Mouse (Mus musculus): ENCODE measurements around the gene Usp49.
"Not testable (repeated sequence)": the region's sequence is repeated elsewhere in the genome, so short reads cannot be mapped to it uniquely, and the experiment has no call there.

The Usp49 gene

DNA sequence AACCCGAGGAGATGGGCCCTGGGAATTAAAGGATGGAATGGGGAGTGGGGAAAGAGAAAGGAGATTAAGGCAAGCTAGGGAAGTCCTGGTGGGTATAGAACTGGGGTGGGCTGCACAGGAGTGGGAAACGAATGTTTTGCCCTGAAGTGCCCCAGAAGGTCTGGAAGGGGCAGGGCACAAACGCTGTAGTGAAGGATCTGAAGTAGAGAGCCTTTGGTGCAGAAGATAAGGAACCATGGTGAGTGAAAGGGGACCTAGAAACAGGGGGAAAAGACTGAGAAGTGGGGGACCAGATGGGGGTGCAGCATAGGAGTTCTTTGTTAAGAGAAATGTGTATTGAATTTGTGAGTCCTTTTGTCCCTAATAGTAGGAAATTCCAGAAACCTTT lies at the start of gene Usp49:
Gene Usp49 (plus strand): TSS at position 13 of the 388 bp plus-strand sequence.
- DNase-seq, result no peak

DNA sequence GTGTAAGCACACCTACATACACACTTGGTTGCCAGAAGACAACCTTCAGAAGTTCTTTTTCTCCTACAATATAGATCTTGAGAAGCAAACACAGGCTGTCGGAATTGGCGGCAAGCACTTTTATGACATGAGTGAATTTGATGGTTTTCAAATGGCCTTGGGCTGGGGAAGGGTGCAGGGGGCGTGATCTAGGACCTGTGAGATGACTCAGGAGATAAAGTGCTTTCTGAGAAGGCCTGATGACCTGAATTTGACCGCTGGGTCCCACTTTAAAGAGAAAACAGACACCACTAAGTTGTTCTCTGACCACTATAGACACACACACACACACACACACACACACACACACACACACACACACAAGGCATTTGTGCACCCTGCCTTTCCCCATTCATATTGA lies 49.5 kb upstream of the Usp49 start:
- no peak for DNase-seq

DNA sequence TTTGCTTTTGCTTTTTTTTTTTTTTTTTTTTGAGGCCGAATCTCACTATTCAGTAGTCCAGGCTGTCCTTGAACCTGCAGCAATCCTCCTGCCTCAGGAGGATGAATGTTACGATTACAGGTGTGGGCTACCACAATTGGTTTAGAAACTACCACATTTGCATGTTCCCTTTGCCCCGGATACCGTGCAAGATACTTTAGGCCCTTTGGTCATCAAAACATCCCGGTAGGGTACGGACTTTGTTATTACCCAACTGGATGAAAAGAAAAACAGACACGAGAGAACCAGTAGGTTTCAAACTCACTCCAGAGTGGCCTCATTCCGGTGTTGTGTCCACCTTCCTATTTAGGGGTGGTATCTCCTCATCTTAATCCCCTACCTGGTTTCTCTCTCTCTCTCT lies 42.0 kb upstream of the Usp49 start:
- no peak for DNase-seq

DNA sequence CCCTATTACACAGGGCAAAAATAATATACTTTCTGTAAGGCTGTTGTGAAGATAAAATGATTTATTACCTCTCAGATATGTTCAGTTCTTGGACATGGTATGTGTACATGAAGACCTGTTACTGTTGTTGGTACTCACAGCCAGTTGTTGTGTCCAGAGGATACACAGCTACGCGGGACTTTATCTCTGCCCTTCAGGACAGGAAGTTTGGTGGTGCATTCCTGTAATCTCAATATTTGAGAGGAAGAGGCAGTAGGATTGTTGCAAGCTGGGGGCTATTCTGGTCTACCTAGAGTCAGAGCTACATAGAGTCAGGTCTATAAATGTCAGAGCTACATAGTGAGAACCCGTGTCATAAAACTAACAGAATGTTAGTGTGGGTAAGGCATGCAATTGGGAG lies 39.4 kb upstream of the Usp49 start:
- DNase-seq, result no peak

DNA sequence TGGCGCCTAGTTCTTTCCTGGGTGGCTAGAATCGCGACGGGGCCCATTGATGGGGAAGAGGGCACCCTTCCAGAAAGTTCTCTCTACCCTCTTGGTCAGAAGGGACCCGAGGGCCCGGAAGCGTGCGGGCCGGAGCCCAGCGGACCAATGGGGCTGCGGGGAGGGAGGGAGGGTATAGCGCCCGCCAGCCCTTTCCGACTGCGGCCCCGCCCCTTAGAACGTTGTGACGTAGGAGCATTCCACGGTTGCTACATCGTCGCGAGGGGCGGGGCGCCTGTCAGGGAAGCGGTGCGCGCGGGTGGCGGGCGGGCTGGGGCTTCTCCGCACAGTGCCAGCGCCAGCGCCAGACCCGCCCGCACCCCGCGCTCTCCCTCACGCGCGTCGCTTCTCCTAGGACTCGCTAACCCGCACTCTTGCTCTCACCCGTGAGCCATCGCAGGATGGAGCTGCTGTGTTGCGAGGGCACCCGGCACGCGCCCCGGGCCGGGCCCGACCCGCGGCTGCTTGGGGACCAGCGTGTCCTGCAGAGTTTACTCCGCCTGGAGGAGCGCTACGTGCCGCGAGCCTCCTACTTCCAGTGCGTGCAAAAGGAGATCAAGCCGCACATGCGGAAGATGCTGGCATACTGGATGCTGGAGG lies 37.2 kb upstream of the Usp49 start:
- DNase-seq, result peak; percentile 93 to 95

DNA sequence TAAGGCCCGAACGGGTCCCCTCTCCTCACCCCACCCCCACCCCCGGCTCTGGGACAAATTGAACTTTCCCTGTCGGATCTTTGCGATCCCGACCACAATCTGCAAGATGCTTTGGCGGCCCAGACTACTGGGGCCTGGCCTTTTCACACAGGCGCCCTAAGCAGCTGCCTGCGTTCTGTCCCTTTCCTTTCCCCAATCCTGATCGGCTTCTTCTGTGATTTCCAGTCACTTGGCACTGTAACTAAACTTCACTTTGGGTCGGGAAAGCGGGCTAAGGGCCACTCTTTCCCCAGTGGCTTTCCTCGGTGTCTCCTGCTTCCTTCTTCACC lies 36.7 kb upstream of the Usp49 start:
- DNase-seq, result no peak

DNA sequence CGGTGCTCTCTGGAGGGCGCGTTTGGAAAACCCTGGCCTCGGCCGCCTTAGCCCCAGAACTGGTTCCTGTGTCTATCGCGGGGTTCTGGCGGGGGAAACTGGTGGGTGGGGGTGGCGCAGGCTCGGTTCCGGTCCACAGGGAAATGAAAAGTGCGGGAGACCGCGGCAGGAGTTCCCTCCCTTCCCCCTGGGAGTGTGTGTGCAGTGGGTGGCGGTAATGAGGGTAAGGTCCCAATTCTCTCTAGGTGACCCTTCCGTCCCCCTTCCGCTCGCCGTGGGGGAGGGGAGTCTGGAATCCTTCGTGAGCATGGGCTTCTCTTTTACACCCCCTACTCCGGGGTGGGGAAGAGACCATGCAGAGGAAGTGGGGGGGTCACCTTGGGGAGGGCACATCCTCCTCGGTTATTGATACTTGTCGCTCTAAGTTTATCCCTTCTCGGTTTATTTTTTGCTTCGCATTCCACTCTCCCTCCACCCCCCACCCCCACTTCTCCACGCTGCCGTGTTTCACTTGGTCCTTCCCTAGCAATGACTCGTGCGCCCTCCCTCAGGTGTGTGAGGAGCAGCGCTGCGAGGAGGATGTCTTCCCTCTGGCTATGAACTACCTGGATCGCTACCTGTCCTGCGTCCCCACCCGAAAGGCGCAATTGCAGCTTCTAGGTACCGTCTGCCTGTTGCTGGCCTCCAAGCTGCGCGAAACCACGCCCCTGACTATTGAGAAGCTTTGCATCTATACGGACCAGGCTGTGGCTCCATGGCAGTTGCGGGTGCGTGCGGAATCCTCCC lies 36.1 kb upstream of the Usp49 start:
- DNase-seq, result peak; percentile 54 to 56

DNA sequence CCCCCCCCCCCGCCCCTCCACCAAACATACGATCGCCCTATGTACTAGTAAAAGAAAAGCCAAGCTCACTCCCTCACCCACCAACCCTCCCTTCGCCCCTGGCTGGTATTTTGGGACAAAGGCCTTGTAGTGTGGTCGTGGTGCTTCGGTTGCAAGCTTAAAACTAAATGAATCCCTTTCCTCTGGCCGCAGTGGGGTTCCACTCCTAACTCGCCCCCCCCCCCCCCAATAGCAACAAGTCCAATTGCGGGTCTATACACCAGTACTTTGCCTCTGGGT lies 35.6 kb upstream of the Usp49 start:
- DNase-seq, result no peak

DNA sequence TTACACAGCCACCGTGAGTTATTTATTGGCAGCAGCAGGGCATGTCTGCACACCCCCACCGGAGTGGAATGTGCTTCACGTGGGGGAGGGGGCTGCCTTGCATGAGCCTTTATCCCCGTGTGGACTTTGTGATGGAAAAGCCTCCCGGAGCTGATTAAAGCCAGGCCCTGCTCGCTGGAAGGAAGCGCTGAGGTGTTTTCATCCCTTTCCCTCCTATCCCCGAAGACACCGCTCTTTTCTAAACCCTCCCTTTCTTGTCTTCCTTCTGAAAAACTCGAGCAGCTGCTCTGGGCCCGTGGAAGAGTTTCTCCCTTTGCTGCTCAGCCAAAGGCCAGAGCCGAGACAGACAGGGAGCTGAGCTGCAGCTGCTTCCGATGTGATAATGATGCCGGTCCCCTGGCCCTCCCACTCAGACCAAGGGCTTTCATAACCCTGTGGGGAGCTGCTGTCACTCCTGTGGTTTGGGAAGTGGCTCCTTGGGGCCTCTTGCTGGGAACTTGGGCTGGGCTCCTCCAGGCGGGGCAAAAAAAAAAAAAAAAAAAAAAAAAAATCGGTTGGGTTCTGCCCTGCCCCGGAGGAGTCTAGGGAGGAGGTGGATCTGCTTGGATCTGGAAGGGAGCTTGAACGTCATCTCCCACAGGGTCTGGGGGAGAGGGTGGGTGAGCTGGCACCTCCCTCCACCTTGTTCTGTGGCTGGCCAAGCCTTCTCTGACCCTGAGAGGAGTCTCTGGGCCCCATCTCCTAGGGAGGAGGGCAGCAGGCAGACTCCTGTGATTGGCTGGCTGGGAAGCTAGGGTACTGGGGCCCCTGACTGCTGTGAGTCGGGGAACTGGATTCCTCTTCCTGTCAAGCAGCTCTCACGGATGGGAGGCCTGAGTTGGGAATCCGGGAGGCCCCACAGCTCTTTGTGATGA lies 35.0 kb upstream of the Usp49 start:
- peak; percentile 72 to 77 for DNase-seq

DNA sequence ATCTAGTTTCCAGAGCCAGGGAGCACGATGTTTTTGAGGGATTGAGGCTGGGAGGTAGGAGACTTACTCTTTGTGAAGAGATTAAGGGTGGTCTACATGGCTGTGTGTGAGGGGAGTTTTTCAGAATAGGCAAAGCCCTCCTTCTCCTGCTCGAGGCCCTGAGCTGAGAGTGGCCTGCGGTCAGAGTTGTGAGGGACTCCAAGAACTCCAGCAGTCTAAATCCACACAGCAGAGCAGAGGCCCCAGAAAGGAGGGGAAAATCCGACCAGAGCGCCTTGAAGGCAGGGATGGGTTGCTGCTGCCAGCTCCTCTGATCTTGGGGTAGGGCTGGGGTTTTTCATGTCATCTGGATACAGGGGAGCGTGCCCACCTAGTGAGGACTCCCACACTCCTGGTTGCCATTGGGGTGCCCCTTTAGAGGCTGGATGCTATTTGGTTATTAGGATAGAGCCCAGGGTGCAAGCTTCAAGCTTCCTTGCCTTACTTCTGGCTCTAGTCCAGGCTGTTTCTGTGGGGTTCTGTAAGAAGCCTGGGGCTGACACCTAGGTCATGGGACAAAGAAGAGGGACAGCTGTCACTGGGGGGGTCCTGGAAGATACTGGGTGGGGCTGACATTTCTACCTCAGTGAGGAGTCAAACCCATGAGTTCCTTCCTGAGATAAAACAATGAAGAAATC lies 34.2 kb upstream of the Usp49 start:
- no peak for DNase-seq

DNA sequence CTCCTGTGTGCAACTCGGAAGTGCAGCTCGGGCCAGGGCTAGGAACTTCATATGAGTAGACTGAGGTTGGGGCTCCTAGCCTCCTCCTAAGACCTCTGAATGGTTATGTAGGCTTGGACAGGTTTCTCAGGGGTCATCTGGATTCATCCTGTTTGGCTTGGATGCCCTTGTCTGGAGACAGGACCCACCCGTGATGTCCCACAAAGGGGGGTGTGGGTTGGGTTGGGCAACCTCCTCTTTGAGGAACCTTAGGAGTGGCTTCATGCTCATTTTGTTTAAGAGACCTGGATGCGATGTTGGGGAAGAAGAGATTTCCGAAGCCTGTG lies 33.7 kb upstream of the Usp49 start:
- no peak for DNase-seq

DNA sequence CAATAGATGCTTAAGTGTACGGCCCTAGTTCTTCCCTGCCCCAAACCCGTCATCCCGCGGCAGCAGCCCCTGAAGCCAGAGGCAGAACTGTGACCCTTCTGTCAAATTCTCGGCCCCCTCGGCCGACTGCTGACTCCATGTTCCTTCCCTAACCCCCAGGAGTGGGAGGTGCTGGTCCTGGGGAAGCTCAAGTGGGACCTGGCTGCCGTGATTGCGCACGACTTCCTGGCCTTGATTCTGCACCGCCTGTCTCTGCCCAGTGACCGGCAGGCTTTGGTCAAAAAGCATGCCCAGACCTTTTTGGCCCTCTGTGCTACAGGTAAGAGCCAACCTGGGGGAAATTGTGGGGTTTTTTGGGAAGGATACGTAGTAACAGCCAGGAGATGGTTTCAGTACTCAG lies 33.2 kb upstream of the Usp49 start:
- DNase-seq, result no peak

DNA sequence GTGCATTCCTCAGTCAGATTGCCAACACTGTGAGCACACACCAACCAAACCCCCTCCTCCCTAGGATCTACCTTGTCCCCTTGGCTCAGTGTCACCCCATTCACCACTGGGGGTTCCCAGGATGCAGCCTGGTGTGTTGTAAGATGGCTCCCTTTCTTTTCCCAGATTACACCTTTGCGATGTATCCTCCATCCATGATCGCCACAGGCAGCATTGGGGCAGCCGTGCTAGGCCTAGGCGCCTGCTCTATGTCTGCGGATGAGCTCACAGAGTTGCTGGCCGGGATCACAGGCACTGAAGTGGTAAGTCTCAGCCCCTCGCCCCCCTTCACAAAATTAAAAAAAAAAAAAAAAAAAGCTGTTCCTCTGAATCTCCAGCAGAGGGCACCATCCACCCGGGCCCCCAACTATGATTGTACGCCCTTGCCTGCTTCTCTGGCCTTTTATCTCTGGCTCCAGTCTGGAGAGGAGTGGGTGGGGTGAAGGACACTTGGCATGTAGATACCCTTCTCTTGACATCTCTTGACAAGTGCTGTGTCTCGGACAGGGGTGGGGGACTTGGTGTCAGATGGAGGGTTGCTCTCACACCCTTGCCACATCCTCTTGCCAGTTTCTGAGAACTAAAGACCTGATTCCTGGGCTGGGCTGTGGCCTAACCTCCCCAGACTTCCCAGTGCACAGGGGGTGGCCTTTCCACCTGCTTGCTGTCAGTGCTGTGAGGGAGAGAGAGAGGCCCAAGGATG lies 32.5 kb upstream of the Usp49 start:
- peak; percentile 39 to 58 for DNase-seq

DNA sequence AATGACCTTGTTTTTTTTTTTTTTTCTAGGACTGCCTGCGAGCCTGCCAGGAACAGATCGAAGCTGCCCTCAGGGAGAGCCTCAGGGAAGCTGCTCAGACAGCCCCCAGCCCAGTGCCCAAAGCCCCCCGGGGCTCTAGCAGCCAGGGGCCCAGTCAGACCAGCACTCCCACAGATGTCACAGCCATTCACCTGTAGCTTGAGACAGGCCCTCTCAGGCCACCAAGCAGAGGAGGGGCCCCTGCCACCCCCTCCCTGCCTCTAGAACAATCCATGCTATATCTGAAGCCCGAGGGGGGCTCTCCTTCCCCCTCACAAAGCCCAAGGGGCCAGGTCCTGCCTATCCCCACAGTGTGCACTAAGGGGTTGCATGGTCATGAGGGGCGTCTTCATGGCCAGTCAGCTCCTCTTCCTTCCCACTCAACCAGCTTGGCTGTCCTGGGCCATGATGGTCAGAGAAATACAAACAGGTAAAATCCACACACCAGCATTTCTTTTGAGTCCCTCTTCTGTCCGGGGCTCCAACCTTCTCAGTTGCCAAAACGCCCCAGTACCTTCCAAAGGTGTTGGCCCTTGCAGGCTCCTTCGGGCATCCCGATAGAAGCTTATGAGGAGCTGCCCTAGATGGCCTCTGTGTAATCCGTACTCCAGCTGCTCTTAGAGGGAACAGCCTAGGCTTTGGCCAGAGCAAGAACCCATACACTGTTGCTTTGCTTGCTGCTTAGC lies 31.7 kb upstream of the Usp49 start:
- DNase-seq, result not testable (repeated sequence)

DNA sequence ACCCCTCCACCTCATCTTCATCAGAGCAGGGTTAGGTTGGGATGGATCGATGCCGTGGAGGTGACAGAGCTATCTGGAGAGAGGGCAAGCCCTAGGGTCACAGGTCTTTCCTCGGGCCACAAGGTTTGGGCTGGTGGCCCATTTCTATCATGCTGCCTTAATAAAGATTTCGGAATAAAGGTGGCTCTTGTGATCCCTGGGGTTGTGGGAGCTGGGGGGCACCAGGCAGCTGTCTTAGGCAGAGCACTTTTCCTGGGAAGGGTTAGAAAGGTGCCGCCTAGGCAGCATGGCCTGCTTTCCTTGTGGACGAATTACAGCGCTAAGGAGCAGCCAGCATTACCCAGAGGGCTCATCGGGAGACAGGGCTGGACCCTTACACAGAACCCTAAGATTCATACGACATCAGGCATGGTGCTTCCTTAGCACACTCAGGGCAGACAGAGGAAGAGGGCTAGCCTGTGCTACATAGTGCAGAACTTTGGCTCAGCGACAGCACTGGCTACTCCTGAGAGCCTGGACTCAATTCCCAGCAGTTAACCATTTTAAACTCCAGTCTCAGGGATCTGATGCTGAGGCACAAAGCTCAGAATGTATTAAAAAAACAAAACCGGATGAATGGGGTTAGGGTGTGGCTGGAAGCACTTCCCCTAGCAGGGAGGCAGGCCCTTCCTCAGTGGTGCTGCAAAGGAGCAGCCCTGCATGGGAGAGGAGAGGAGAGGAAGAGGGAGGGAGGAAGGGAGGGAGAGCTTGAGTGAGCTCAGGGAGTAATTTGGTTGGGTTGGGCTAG lies 30.8 kb upstream of the Usp49 start:
- peak; percentile 45 to 68 for DNase-seq

DNA sequence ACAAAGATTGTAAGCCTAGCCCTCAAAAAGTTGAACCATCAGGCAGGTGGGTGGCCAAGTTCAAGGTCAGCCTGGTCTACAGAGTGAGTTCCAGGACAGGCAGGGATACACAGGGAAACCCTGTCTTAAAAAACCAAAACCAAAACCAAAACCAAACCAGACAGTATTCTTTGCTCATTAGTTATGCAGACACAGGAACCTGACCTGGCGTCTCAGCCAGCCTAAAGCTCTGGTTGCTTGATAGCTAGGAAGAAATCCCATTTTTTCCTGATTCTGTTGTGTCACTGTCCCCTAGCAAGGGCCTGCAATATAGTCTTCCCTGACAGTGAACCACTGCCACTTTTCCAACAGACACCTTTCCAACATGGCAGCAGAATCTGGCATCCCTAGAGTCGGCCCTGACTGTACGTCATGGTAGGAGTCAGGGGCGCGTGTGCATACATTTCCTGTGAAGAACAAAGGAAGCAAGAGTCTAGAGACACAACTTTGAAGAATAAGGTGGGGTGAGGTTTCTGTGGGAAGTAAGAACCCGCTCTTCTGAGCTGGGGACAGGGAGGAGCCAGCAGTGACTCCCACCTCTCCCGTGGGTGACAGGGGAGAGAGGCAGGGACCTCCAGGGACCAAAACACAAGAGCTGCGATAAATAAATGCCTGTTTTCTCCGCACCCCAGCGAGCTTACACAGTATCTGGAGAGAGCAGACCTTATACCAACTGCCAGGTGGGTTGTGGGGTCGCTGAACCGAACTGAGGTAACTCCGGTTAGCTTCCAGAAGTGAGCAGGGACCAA lies 29.7 kb upstream of the Usp49 start:
- DNase-seq, result no peak

DNA sequence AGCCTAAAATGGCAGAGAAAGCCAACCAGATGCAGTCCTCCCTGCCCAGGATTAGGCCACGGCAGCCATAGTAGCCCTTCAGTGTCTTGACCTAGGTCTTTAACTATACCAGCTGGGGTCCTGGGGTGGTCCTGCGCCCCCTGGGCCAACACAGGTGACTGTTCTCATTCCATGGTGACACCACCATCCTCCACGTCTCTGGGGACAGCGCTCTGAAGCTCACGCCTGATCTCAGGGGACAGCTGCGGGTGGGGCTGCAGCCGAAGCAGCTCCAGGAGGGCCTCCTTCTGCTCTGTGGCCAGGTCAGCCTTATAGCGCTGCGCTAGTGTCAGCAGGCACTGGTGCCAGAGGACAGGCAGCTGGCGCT lies 29.1 kb upstream of the Usp49 start:
- no peak for DNase-seq

DNA sequence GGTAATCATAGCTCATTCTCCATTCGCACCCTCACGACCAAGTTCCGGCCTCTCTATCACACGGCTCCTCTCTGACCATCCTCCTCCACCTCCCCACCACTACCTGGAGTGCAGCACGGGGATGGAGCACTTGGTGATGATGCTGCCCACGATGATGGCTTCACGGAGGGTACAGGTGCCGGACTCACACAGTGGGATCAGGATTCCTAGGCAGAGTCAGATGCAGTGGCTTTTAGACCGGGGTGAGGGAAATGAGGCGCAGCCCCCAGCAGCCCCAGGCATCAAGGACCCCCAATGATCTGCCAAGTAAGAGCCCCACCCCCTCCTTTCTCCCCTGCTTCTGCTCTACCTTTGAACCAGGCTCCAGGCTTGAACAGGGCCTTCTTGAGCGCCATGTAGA lies 28.2 kb upstream of the Usp49 start:
- no peak for DNase-seq

DNA sequence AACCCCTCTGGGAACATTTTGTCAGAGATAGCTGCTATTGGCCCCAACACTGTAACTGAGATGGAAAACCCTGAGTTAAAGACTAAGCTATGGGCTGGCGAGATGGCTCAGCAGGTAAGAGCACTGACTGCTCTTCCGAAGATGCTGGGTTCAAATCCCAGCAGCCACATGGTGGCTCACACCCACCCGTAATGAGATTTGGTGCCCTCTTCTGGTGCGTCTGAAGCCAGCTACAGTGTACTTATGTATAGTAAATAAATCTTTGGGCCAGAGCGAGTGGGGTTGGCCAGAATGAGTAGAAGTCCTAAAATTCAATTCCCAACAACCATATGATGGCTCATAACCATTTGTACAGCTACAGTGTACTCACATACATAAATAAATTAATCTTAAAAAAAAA lies 24.3 kb upstream of the Usp49 start:
- no peak for DNase-seq

DNA sequence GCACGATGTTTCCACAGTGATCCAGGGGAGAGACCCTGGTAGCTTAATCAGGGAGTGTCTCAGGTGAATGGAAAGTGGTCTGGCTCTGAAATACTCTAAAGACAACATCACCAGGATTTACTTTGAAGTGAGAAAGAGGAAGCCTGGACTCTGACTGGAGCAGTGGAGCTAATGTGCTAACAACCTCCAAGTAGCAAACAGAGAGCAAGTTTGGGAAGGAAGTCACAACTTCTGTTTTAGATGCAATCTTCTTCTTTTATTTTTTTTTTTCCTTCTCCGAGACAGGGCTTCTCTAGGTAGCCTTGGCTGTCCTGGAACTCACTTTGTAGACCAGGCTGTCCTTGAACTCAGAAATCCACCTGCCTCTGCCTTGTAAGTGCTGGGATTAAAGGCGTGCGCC lies 21.3 kb upstream of the Usp49 start:
- DNase-seq, result no peak

Data from lung, adult 18-20 months (tissue).